Mouse (Mus musculus) neural tube, embryonic 15.5 days (tissue): ENCODE results near the gene Megf8. TPM values are rescaled to one million over a fixed set of nuclear protein-coding genes. Genes with fewer than 3 reads are reported as not detected.

Source experiments
- ATAC-seq: fragments of 200-750 bp; cut with Nextera tagmentation; 2 replicates; pipeline ENCODE4 v1.8.0; 2017; ENCODE audit warnings: mild to moderate bottlenecking, moderate TSS enrichment, moderate library complexity; ENCODE audit not compliant: low FRiP score
- H3K27ac ChIP-seq: fragments of 300-500 bp; sonication (generic); replicated peaks from 2 replicates; pipeline ENCODE4 v1.5.1; 2015; ENCODE audit warnings: mild to moderate bottlenecking, inconsistent platforms
- H3K27me3 ChIP-seq: fragments of 300-500 bp; sonication (generic); replicated peaks from 2 replicates; pipeline ENCODE4 v1.6.1; 2015; ENCODE audit warnings: inconsistent platforms
- H3K36me3 ChIP-seq: fragments of 300-500 bp; sonication (generic); 2 replicates; pipeline ENCODE4 v1.6.1; 2015; ENCODE audit warnings: inconsistent platforms
- H3K4me1 ChIP-seq: fragments of 300-500 bp; sonication (generic); 2 replicates; pipeline ENCODE4 v1.6.1; 2015; ENCODE audit warnings: inconsistent platforms
- H3K4me2 ChIP-seq: fragments of 300-500 bp; sonication (generic); 2 replicates; pipeline ENCODE4 v1.6.1; 2015; ENCODE audit warnings: inconsistent platforms, mild to moderate bottlenecking, moderate library complexity
- H3K4me3 ChIP-seq: fragments of 300-500 bp; sonication (generic); replicated peaks from 2 replicates; pipeline ENCODE4 v1.5.1; 2015; ENCODE audit warnings: mild to moderate bottlenecking, inconsistent platforms
- H3K9ac ChIP-seq: fragments of 300-500 bp; sonication (generic); replicated peaks from 2 replicates; pipeline ENCODE4 v1.6.1; 2015; ENCODE audit warnings: mild to moderate bottlenecking, inconsistent platforms
- H3K9me3 ChIP-seq: fragments of 300-500 bp; sonication (generic); replicated peaks from 2 replicates; pipeline ENCODE4 v1.6.1; 2016; ENCODE audit warnings: inconsistent platforms
- WGBS: fragments of 180-500 bp; shearing (Covaris S2); methylation state at CpG from one replicate; pipeline ENCODE4 v1.1.7; 2015; ENCODE audit warnings: mixed read lengths; 5-methylcytosine and 5-hydroxymethylcytosine counted together
- polyA plus RNA-seq: library from polyadenylated mRNA; unstranded; fragments of >200 nt; fragmentation: Nextera tagmentation; extraction: Ambion mirVana; gene quantifications from 2 replicates; pipeline ENCODE4 v1.2.1, GENCODE M21; 2015

Gene Megf8
- polyA plus RNA-seq, 1 experiment from 2014 or later: 22.7 TPM

DNA sequence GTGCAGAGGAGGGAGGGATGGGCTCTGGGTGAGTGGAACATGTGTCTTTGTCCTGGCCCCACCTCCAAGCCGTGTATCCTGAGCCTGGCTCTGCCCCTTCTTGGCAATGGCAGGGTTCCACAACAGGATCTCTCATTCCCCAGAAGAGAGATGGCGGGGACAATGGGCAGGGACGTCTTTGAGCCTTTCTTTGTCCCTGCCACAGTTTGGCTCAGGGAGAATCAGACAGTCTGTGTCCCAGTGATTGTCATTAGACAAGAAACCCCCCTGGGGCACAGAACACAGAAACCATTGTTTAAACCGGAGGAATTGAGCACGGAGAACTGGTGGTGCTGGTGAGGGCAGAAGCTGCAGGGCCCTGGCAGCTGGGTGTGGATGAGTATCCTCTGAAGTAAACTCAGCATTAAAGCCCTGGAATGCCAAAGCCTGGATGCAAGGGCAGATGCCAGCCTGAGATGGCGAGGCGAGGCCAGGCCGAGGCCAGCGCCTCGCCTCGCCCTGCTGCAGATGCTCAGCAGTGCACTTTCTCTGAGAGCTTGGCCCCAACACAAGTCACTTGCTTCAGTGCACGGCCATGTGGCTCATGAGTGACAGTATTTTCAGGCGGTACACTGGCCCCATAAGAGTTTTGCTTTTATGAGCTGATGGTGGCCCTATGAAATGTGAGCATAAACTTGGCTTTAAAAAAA, 49.1 kb downstream of the Megf8 start:
- no peak for ATAC-seq
- Histone ChIP-seq H3K9ac (no peak overlapping the region), H3K4me2 (no peak overlapping the region), H3K27me3 (peaks cover 33% of the 10 kb centered on the region), H3K4me3 (no peak overlapping the region), H3K9me3 (no peaks in the 10 kb centered on the region), H3K4me1 (peaks cover 33% of the 10 kb centered on the region), H3K27ac (peak overlapping the region; percentile 52), H3K36me3 (peaks cover 27% of the 10 kb centered on the region)
- 22% methylated on average over 13 of the region's 13 CpGs for WGBS

DNA sequence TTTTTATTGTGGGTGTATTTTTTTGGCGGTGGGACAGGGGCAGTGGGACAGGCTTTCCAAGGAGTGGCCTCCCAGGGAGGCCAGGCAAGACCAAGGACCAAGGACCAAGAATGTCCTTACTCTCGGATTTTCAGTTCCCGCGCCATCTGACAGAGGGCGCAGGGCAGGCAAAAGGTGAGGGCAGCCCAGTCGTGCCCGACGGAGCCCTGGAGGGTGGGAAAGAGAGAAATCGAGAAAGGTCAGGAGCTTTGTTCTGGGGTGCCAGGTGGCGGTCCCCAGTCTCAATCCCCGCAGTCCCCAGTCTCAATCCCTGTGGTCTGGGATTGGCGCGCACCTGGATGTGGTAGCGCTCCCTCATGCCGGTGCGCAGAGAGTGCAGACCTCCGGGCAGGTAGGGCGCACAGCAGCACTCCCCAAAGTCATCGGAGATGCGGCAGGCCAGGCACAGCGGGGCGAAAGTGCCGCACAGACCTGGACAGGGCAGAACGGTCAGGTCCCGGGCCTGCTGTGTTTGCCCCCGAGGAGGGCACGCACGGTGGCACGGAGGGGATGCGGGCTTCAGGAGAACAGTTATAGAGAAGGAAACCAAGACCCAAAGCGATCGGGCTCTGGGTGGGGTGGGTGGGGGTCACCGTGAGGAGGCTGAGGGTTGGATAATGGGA, 50.8 kb downstream of the Megf8 start:
- Histone ChIP-seq H3K36me3 (peaks cover 18% of the 10 kb centered on the region), H3K27me3 (peaks cover 33% of the 10 kb centered on the region), H3K4me1 (peaks cover 33% of the 10 kb centered on the region), H3K9me3 (no peaks in the 10 kb centered on the region), H3K27ac (no peak overlapping the region), H3K4me3 (no peak overlapping the region), H3K9ac (no peak overlapping the region), H3K4me2 (peak overlapping the region; percentile 17; the same call in 1 of the 2 replicates)
- WGBS: 3% methylated on average over 32 of the region's 33 CpGs
- ATAC-seq: no peak

DNA sequence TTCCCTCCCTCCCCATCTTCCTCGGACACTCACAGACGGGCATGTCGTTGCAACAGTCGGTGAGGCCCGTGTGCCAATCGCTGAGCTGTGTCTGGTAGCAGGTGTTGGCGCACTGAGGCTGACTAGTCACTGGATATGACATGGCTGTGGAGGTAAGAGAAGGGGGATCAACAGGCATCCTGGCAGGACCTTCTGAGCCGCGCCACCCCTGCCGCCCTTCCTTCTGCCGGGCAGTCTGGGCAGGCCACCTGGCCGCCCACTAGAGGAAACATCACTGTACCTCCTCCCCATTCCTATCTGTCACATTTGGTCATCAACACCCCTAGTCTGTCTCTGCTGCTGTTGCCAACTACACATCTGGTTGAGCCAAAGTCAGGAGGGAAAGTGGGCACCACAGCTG, 51.4 kb downstream of the Megf8 start:
- no peak overlapping the region for H3K9ac ChIP-seq
- peaks cover 33% of the 10 kb centered on the region for H3K4me1 ChIP-seq
- H3K27me3 ChIP-seq: peaks cover 33% of the 10 kb centered on the region
- no peak overlapping the region for H3K27ac ChIP-seq
- no peaks in the 10 kb centered on the region for H3K9me3 ChIP-seq
- 24% methylated on average over 12 of the region's 12 CpGs for WGBS
- H3K4me3 ChIP-seq: no peak overlapping the region
- no peak overlapping the region for H3K4me2 ChIP-seq
- no peak for ATAC-seq
- H3K36me3 ChIP-seq: peaks cover 13% of the 10 kb centered on the region

DNA sequence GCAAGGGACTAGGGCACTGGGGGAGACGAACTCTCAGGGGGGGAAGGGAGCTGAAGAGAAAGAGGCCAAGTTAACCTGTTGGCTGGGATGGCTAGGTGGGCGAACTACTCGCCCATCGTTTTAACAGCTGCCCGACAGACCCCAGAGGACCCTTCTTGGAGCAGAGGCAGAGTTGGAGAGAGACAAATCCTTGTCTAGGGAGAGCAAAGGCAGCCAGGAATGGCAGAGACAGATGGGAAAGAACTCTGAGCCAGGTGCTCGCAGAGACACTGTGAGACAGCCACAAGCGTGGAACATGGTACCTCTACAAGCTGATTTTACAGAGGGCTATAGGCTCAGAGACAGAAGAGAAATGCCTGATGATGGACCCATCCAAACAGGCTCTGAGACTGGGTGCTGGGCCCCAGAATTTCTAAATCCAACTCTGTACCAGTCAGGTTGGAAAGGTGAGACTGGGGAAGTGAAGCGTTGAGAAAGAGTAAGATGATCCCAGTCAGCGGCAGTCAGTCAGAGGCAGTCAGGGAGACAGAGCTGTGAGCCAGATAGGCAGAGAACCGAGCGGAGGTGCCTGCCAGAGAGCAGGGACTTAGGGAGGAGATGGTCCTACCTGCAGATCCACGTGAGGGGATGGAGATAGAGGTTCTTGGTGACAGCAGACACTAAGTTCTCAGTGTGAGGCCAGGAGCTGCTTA, 52.2 kb downstream of the Megf8 start, which contains the start of gene Cnfn:
Gene Cnfn, minus strand, starts transcription at position 667 of the 692 bp plus-strand sequence.
- WGBS: 57% methylated on average over 12 of the region's 12 CpGs
- H3K9me3 ChIP-seq: no peaks in the 10 kb centered on the region
- no peak within 1 kb of the TSS for H3K4me2 ChIP-seq
- no peak within 1 kb of the TSS for H3K27ac ChIP-seq
- no peak within 1 kb of the TSS for H3K9ac ChIP-seq
- no peak within 1 kb of the TSS for H3K4me3 ChIP-seq
- peaks cover 5% of the 10 kb centered on the region for H3K36me3 ChIP-seq
- ATAC-seq: no peak
- peaks cover 33% of the 10 kb centered on the region for H3K4me1 ChIP-seq
- peaks cover 33% of the 10 kb centered on the region for H3K27me3 ChIP-seq

DNA sequence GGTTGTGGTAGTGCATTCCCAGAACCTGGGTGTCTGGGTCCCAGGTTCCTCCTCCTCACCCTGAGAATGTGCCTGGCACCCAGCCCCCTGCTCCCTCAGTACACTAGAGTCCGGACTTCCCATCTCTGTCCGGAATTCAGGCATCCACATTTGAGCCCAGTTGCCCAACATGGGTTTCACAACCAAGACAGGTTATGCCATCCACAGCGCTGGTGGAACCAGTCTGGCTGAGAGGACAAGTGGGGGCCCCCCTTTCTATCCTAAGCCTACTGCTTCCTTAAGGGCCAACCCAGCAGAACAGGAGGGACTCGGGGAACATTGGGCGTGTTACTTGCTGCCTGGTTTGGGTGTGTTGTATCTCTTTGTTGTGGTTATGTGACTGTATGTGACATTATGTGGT, 55.5 kb downstream of the Megf8 start:
- Histone ChIP-seq H3K4me3 (no peak overlapping the region), H3K9ac (no peak overlapping the region), H3K27ac (no peak overlapping the region), H3K4me1 (peaks cover 26% of the 10 kb centered on the region), H3K36me3 (no peaks in the 10 kb centered on the region), H3K9me3 (no peaks in the 10 kb centered on the region), H3K27me3 (peaks cover 26% of the 10 kb centered on the region), H3K4me2 (no peak overlapping the region)
- WGBS: 92% methylated on average over 5 of the region's 5 CpGs
- ATAC-seq: no peak

DNA sequence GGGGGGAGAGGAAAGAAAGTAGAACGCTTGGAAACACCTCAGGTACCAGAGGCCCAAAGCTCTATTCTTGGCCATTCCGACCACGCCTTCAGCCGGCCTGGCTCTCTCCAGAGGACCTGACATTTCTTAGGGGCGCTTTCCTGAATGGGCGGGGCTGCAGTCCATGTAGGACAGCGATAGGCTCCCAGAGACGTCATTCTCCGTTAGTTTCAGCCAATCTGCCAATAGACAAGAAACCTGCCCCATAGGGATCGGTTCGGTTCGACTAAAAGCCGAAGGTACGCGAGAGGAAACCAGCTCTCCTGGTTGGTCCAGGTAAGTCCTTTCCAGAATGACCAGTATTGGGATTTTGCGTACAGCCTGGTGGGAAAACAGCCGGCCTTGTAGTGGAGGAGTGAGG, 59.6 kb downstream of the Megf8 start:
- Histone ChIP-seq H3K9ac (peak overlapping the region; percentile 24), H3K9me3 (no peaks in the 10 kb centered on the region), H3K4me1 (peaks cover 35% of the 10 kb centered on the region), H3K4me2 (peak overlapping the region; percentile 54), H3K27me3 (no peaks in the 10 kb centered on the region), H3K36me3 (peaks cover 3% of the 10 kb centered on the region; the same call in 1 of the 2 replicates), H3K4me3 (peak overlapping the region; percentile 37), H3K27ac (no peak overlapping the region)
- ATAC-seq: peak; percentile 84
- 3% methylated on average over 17 of the region's 17 CpGs for WGBS

DNA sequence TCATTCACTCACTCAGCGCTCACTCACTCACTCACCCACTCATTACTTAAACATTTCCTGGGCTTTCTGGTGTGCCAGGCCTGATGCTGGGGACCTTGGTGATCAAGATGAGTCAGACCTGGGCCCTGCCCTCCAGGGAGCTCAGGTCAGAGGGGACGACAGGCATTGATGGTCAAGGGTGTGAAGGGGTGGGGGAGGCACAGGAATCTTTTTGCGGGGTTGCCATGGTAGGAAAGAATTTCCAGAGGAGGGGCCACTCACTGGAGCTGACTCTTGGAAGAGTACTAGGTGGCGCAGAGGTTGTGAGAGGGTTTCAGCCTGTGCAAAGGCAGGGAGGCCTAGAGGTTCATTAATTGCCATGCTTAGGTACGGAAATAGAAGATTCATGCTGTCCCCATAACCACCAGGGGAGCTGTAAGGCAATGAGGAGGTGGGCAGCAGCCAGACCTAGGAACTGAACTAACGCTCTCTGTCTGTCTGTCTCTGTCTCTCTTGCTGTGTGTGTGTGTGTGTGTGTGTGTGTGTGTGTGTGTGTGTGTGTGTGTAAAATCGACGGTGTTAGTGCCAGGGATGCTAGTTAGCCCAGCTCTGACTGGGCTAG, 60.2 kb downstream of the Megf8 start:
- ATAC-seq: peak; percentile 15
- H3K9ac ChIP-seq: peak overlapping the region; percentile 24

DNA sequence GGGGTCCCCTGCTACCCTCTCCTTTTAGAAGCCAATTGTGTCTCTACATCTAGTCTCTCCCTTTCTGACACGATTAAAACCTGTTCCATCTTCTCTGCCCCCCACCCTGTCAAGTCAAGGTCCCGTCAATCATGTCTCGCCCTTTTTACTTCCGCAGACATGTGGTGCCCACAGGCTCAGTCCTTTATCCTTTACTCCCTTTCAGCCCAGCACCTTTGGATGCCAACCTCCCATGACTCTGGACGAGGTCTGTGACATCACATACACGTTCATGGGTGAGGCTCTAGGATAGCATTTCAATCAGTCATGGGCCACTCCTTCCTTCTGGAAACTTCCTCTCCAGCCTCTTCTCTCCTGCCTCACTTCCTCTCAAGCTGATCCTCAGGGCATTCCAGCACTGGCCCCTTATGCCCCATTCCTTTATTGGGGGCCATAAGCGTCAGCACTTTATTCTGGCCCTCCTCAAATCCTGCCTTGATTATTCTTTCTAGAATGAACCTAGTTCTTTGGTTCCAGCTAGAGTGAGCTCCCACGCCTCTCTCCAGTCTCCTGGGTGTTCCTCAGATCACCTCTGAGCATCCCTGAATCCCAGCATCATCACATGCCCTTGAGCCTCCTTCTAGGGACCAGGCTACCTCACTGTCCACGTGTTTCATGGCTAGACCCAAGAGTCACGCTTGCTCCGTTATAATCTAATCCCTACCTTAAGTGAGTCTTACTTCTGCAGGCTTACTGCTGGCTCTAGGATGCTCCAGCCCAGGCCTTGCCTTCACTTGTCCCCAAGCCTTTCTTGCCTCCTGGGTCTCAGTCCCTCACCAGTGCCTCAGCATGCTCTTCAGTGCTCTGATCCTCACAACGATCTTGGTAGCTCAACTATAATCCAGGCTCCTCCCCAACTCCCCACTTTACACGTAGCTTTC, 61.5 kb downstream of the Megf8 start:
- no peaks in the 10 kb centered on the region for H3K27me3 ChIP-seq
- no peaks in the 10 kb centered on the region for H3K9me3 ChIP-seq
- peaks cover 35% of the 10 kb centered on the region for H3K4me1 ChIP-seq
- peaks cover 20% of the 10 kb centered on the region for H3K36me3 ChIP-seq
- H3K4me3 ChIP-seq: no peak overlapping the region
- no peak overlapping the region for H3K4me2 ChIP-seq
- ATAC-seq: no peak
- H3K27ac ChIP-seq: no peak overlapping the region
- 85% methylated on average over 13 of the region's 13 CpGs for WGBS
- H3K9ac ChIP-seq: no peak overlapping the region

More for the DNA sequence above, 60.2 kb downstream of the Megf8 start:
- Histone ChIP-seq H3K27me3 (no peaks in the 10 kb centered on the region), H3K4me1 (peaks cover 35% of the 10 kb centered on the region), H3K27ac (no peak overlapping the region), H3K4me3 (peak overlapping the region; percentile 37), H3K9me3 (no peaks in the 10 kb centered on the region), H3K36me3 (peaks cover 10% of the 10 kb centered on the region), H3K4me2 (peak overlapping the region; percentile 54)
- 38% methylated on average over 8 of the region's 8 CpGs for WGBS

DNA sequence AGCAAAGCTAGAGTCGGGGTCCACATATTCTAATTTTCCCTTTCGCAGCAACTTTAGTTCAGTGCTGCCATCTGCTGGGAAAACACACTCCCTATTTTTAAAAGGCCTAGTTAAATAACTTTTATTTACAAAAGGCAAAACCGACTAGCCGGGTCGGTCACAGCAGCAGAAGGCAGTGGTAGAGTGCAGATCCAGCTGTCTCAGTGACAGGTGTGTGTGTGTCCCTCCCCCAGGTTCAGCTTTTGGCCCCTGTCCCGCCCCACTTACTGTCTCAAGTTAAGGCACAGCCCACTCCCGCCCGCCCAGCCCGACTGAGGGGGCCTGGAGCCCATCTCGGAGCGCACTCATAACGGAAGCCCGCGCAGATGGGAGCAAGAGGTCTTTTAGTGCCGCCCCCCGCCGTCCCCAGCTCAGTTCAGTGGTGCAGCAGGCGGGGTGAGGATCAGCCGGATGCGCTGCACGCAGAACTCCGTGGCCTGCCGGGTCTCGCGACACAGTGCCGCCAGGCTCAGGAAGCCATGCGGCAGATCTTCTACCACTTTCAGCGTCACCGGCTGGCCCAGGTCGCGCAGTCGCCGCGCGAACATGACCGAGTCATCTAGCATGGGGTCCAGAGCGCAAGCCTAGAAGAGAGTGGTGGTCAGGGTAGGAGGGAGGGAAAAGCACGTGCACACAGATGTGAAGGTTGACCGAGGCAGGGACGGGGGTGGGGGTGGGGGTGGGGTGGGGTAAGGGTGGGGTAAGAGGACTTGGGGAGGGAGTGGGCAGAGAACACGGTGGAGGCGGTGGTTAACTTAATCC, 62.8 kb downstream of the Megf8 start:
- H3K4me3 ChIP-seq: peak overlapping the region; percentile 28
- H3K9ac ChIP-seq: peak overlapping the region; percentile 24
- 3% methylated on average over 42 of the region's 42 CpGs for WGBS
- H3K27me3 ChIP-seq: no peaks in the 10 kb centered on the region
- H3K9me3 ChIP-seq: no peaks in the 10 kb centered on the region
- peaks cover 28% of the 10 kb centered on the region for H3K36me3 ChIP-seq
- peak overlapping the region; percentile 57 for H3K4me2 ChIP-seq
- ATAC-seq: peak; percentile 16; the same call in 1 of the 2 replicates
- 0 out of 2 replicates have a peak overlapping the region, but pooled peaks have one; percentile 30 for H3K27ac ChIP-seq
- H3K4me1 ChIP-seq: peaks cover 35% of the 10 kb centered on the region
